Mouse (Mus musculus): ENCODE measurements around the gene Nfyc. TPM values are rescaled to one million over a fixed set of nuclear protein-coding genes. Genes with fewer than 3 reads are reported as not detected.

Gene Nfyc
- polyA plus RNA-seq, 1 experiment from 2014 or later: 101 TPM

- H3K27me3 ChIP-seq (replicated peaks; ENCODE audit: control insufficient read depth, insufficient read depth, low read length): no peaks in the 10 kb centered on the region
- 47% methylated on average over 1 of the region's 1 CpGs for WGBS
- no peak overlapping the region for H3K9ac ChIP-seq (ENCODE audit: low read length)
- H3K4me1 ChIP-seq (replicated peaks; ENCODE audit: control insufficient read depth, insufficient read depth, low read length): peaks cover 30% of the 10 kb centered on the region
- no peaks in the 10 kb centered on the region for H3K9me3 ChIP-seq (ENCODE audit: control insufficient read depth, low read length)
- no peak overlapping the region for H3K4me3 ChIP-seq (ENCODE audit: low read depth, low read length)
- no peak overlapping the region for H3K27ac ChIP-seq (ENCODE audit: low read depth)
- H3K36me3 ChIP-seq (ENCODE audit: control insufficient read depth, insufficient read depth, low read length): no peaks in the 10 kb centered on the region
- DNase-seq (ENCODE audit: low spot score): no peak
- ATAC-seq (replicated peaks; ENCODE audit: low FRiP score, low TSS enrichment, low read depth): no peak
- no peak overlapping the region for H3K4me2 ChIP-seq (ENCODE audit: low read length)
Observed at GRCm38 (mm10) chr4:120819296-120819695, 12.1 kb downstream of the Nfyc start.

GRCm38 (mm10) chr4:120817951-120818350, 13.4 kb downstream of the Nfyc start:
- peaks cover 29% of the 10 kb centered on the region for H3K4me1 ChIP-seq (replicated peaks; ENCODE audit: control insufficient read depth, insufficient read depth, low read length)
- no peaks in the 10 kb centered on the region for H3K27me3 ChIP-seq (replicated peaks; ENCODE audit: control insufficient read depth, insufficient read depth, low read length)
- H3K9me3 ChIP-seq (ENCODE audit: control insufficient read depth, low read length): no peaks in the 10 kb centered on the region
- WGBS: 40% methylated on average over 2 of the region's 2 CpGs
- no peak for DNase-seq (ENCODE audit: low spot score)
- H3K36me3 ChIP-seq (ENCODE audit: control insufficient read depth, insufficient read depth, low read length): no peaks in the 10 kb centered on the region
- 0 out of 2 replicates have a peak overlapping the region, but pooled peaks have one; percentile 27 for H3K27ac ChIP-seq (ENCODE audit: low read depth)
- H3K9ac ChIP-seq (ENCODE audit: low read length): no peak overlapping the region
- H3K4me3 ChIP-seq (ENCODE audit: low read depth, low read length): no peak overlapping the region
- no peak overlapping the region for H3K4me2 ChIP-seq (ENCODE audit: low read length)
- ATAC-seq (replicated peaks; ENCODE audit: low FRiP score, low TSS enrichment, low read depth): no peak

- DNase-seq (ENCODE audit: low spot score) (peak; percentile 55), ATAC-seq (replicated peaks; ENCODE audit: low FRiP score, low TSS enrichment, low read depth) (no peak; the same call in 1 of the 2 replicates)
- no peaks in the 10 kb centered on the region for H3K9me3 ChIP-seq (ENCODE audit: control insufficient read depth, low read length)
- 12% methylated on average over 3 of the region's 3 CpGs for WGBS
- H3K9ac ChIP-seq (ENCODE audit: low read length): no peak overlapping the region
- no peaks in the 10 kb centered on the region for H3K36me3 ChIP-seq (ENCODE audit: control insufficient read depth, insufficient read depth, low read length)
- peaks cover 31% of the 10 kb centered on the region for H3K4me1 ChIP-seq (replicated peaks; ENCODE audit: control insufficient read depth, insufficient read depth, low read length)
- H3K27ac ChIP-seq (ENCODE audit: low read depth): peak overlapping the region; percentile 78
- no peak overlapping the region for H3K4me3 ChIP-seq (ENCODE audit: low read depth, low read length)
- peak overlapping the region; percentile 86; the same call in 1 of the 2 replicates for H3K4me2 ChIP-seq (ENCODE audit: low read length)
- H3K27me3 ChIP-seq (replicated peaks; ENCODE audit: control insufficient read depth, insufficient read depth, low read length): no peaks in the 10 kb centered on the region
Observed at GRCm38 (mm10) chr4:120817002-120817774, 14.2 kb downstream of the Nfyc start.

- Histone ChIP-seq H3K36me3 (ENCODE audit: control insufficient read depth, insufficient read depth, low read length) (no peaks in the 10 kb centered on the region), H3K9ac (ENCODE audit: low read length) (peak overlapping the region; percentile 58), H3K9me3 (ENCODE audit: control insufficient read depth, low read length) (no peaks in the 10 kb centered on the region), H3K4me2 (ENCODE audit: low read length) (peak overlapping the region; percentile 86), H3K4me3 (ENCODE audit: low read depth, low read length) (peak overlapping the region; percentile 65), H3K4me1 (replicated peaks; ENCODE audit: control insufficient read depth, insufficient read depth, low read length) (peaks cover 31% of the 10 kb centered on the region), H3K27ac (ENCODE audit: low read depth) (peak overlapping the region; percentile 76), H3K27me3 (replicated peaks; ENCODE audit: control insufficient read depth, insufficient read depth, low read length) (no peaks in the 10 kb centered on the region)
- ATAC-seq (replicated peaks; ENCODE audit: low FRiP score, low TSS enrichment, low read depth) (peak; percentile 97), DNase-seq (ENCODE audit: low spot score) (peak; percentile 79)
- WGBS: 7% methylated on average over 10 of the region's 10 CpGs
Observed at GRCm38 (mm10) chr4:120815622-120816334, 15.6 kb downstream of the Nfyc start.

GRCm38 (mm10) chr4:120815163-120815562, 16.2 kb downstream of the Nfyc start:
- Histone ChIP-seq H3K27me3 (replicated peaks; ENCODE audit: control insufficient read depth, insufficient read depth, low read length) (no peaks in the 10 kb centered on the region), H3K27ac (ENCODE audit: low read depth) (peak overlapping the region; percentile 76), H3K4me3 (ENCODE audit: low read depth, low read length) (peak overlapping the region; percentile 65), H3K9ac (ENCODE audit: low read length) (peak overlapping the region; percentile 58), H3K36me3 (ENCODE audit: control insufficient read depth, insufficient read depth, low read length) (no peaks in the 10 kb centered on the region), H3K4me1 (replicated peaks; ENCODE audit: control insufficient read depth, insufficient read depth, low read length) (peaks cover 31% of the 10 kb centered on the region), H3K4me2 (ENCODE audit: low read length) (peak overlapping the region; percentile 86), H3K9me3 (ENCODE audit: control insufficient read depth, low read length) (no peaks in the 10 kb centered on the region)
- ATAC-seq (replicated peaks; ENCODE audit: low FRiP score, low TSS enrichment, low read depth) (peak; percentile 30; the same call in 1 of the 2 replicates), DNase-seq (ENCODE audit: low spot score) (no peak)
- WGBS: under 1% methylated on average over 4 of the region's 4 CpGs

- Histone ChIP-seq H3K4me1 (replicated peaks; ENCODE audit: control insufficient read depth, insufficient read depth, low read length) (peaks cover 31% of the 10 kb centered on the region), H3K9me3 (ENCODE audit: control insufficient read depth, low read length) (no peaks in the 10 kb centered on the region), H3K36me3 (ENCODE audit: control insufficient read depth, insufficient read depth, low read length) (no peaks in the 10 kb centered on the region), H3K9ac (ENCODE audit: low read length) (peak overlapping the region; percentile 58), H3K4me2 (ENCODE audit: low read length) (peak overlapping the region; percentile 86), H3K27me3 (replicated peaks; ENCODE audit: control insufficient read depth, insufficient read depth, low read length) (no peaks in the 10 kb centered on the region), H3K27ac (ENCODE audit: low read depth) (peak overlapping the region; percentile 39; the same call in 1 of the 2 replicates), H3K4me3 (ENCODE audit: low read depth, low read length) (peak overlapping the region; percentile 65)
- 11% methylated on average over 4 of the region's 4 CpGs for WGBS
- DNase-seq (ENCODE audit: low spot score) (peak; percentile 54), ATAC-seq (replicated peaks; ENCODE audit: low FRiP score, low TSS enrichment, low read depth) (no peak)
Observed at GRCm38 (mm10) chr4:120814171-120814570, 17.2 kb downstream of the Nfyc start.

- Histone ChIP-seq H3K9me3 (ENCODE audit: control insufficient read depth, low read length) (no peaks in the 10 kb centered on the region), H3K36me3 (ENCODE audit: control insufficient read depth, insufficient read depth, low read length) (no peaks in the 10 kb centered on the region), H3K27me3 (replicated peaks; ENCODE audit: control insufficient read depth, insufficient read depth, low read length) (no peaks in the 10 kb centered on the region), H3K4me2 (ENCODE audit: low read length) (peak overlapping the region; percentile 86), H3K4me3 (ENCODE audit: low read depth, low read length) (peak overlapping the region; percentile 65), H3K9ac (ENCODE audit: low read length) (peak overlapping the region; percentile 58), H3K27ac (ENCODE audit: low read depth) (peak overlapping the region; percentile 39; the same call in 1 of the 2 replicates), H3K4me1 (replicated peaks; ENCODE audit: control insufficient read depth, insufficient read depth, low read length) (peaks cover 31% of the 10 kb centered on the region)
- ATAC-seq (replicated peaks; ENCODE audit: low FRiP score, low TSS enrichment, low read depth) (no peak), DNase-seq (ENCODE audit: low spot score) (no peak)
- 14% methylated on average over 1 of the region's 1 CpGs for WGBS
Observed at GRCm38 (mm10) chr4:120813762-120814161, 17.6 kb downstream of the Nfyc start.

GRCm38 (mm10) chr4:120805816-120806215, 25.6 kb downstream of the Nfyc start:
- H3K4me1 ChIP-seq (replicated peaks; ENCODE audit: control insufficient read depth, insufficient read depth, low read length): peaks cover 3% of the 10 kb centered on the region; the same call in 1 of the 2 replicates
- no peak overlapping the region for H3K4me3 ChIP-seq (ENCODE audit: low read depth, low read length)
- H3K36me3 ChIP-seq (ENCODE audit: control insufficient read depth, insufficient read depth, low read length): no peaks in the 10 kb centered on the region
- DNase-seq (ENCODE audit: low spot score) (no peak), ATAC-seq (replicated peaks; ENCODE audit: low FRiP score, low TSS enrichment, low read depth) (no peak)
- H3K9ac ChIP-seq (ENCODE audit: low read length): no peak overlapping the region
- H3K9me3 ChIP-seq (ENCODE audit: control insufficient read depth, low read length): no peaks in the 10 kb centered on the region
- no peak overlapping the region for H3K27ac ChIP-seq (ENCODE audit: low read depth)
- H3K4me2 ChIP-seq (ENCODE audit: low read length): no peak overlapping the region
- no peaks in the 10 kb centered on the region for H3K27me3 ChIP-seq (replicated peaks; ENCODE audit: control insufficient read depth, insufficient read depth, low read length)

Data from intestine, embryonic 14.5 days (tissue).